Mouse (Mus musculus) testis, postnatal 14 days (tissue): Measurements from ENCODE around the gene Coro2b.

Source experiments
- DNase-seq: peaks from one replicate; pipeline ENCODE4 v3.0.0; 2021; ENCODE audit warnings: low spot score

Gene Coro2b

DNA sequence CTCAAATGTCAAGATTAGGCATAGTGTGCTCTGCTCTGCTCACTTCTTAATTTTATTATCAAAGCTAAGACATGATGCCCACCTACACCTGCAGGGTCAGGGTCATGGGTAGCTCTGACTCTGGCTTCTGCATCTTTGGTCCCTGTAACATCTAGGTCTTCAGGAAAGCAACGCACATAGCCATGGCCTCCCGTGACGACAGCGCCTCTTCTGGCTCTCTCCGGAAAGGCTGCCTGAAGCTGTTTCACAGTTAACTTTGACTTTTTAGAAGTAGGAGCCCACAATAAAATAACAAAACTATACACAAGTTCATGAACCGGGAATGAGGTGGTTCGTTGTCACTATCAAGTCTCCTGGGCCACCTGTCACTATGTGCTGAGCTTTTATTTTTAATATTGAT lies 99.4 kb downstream of the Coro2b start:
- DNase-seq = no peak

DNA sequence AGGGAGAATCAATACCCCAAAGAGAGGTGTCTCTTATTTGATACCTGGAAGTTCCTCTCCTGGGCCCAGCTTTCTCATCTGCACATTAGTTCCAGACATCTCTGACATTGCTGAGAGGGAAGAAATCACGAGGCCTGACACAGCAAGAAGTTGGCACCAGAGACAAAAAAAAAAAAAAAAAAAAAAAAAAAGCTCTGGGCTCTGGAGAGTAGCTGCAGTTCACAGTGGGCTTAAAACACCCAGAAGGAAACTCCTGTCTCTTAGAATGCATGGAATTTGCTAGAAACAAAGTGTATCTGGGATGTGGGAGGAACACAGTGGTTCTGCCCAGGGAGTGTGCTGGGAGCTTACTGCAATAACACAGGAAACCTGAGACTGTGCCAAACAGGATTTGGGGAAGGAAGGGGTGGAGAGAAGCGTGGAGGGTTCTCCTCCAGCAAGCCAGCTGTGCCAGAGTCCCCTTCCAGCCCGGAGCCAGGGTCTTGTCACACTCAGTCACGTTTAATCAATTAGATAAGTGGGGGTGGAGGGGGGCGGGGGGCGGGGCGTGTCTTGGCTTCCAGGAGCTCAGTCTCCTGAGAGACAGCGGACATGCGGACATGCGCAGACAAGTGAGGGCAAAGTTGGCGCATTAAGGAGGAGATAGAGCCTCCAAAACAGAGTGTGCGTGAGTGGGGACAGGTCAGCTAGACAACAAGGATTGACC lies 101.1 kb downstream of the Coro2b start:
- peak; percentile 81 for DNase-seq

DNA sequence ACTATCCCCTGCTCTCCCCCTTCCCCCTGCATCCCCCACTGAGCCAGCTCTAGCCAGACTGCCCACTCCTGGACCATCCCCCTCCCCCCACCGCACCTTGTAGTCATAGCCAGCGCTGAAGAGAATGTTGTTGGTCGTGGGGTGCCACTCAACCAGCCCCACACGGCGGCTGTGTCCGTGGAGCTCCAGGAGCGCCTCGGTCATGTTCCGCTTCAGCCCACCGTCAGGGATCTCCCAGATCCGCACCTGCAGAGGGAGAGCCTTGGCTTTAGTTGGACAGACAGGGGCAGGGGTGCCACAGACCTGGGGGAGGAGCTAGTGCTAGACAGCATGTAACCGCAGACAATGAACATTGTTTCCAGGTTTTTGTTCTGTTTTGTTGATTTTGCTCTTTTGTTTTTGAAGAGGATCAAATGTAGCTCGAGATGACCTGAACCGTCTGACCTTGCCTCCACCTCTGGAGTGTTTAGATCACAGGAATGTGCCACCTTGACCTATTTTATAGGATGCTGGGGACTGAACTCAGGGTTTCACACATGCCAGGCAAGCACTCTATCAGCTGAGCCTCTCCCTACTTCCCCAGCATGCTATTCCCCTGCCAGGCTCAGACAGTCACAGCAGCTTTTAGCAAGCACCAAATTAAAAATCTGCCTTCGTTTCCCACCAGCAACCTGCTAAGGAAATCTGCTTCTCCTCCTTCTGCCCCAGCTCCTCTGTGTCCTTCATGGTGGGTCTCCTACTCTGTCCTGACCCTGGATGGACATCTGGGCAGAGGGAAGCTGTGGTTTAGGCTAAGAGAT lies 104.4 kb downstream of the Coro2b start:
- DNase-seq = peak; percentile 59

DNA sequence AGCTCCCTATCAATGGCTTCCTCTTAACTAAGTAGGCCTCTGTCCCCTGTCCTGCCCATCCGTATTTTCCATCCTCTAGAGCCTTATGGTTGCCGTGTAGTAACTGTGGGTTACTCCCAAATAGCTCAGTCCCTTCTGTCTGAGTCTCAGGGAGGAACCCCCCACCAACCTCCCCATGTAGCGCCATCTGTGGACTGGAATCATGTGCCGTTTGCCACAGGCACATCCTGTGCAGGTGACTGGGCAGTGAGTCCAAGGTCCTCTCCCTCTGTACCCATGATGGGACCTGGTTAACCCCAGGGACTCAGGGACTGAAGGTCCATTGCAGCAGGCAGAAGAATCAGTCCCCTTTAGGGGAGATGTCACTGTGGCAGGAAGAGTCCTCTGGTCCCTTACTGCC lies 106.1 kb downstream of the Coro2b start:
- DNase-seq = no peak

DNA sequence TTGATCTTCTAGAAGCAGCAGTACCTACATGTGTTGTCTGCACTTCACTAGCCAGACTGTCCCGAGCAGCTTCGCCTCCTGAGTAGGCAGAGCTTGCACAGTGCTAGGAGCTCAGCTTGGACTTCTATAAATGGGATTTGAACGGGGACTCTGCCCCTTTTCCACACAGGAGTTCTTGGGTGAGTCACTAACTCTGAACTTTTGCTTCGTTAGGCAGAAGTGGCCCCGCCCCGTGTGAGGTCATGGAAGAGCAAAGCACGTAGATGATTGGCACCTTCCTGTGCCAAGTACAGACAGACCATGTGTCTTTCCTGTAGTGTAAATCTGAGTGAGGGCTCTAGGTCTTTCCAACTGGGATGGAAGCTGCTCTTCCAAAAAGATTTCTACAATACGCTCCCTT lies 109.8 kb downstream of the Coro2b start:
- DNase-seq = no peak

DNA sequence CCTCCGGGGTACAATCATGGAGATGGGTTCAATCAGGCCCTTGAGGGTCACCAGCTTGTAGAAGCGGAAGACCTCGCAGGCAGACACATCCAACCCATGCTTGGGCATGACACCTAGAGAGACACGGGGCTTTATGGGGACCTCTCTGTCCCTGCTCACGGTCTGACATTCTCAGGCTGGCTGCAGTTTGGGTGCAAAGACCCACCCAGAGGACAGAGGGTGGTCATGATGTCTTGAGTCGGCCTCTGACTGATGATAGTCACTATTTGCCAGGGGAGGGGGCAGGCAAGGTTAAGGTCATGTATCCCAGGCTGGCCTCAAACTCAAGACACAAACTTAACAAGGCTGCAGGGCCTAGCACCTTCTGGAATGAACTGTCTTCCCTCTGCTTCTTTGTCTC lies 110.3 kb downstream of the Coro2b start:
- no peak for DNase-seq

DNA sequence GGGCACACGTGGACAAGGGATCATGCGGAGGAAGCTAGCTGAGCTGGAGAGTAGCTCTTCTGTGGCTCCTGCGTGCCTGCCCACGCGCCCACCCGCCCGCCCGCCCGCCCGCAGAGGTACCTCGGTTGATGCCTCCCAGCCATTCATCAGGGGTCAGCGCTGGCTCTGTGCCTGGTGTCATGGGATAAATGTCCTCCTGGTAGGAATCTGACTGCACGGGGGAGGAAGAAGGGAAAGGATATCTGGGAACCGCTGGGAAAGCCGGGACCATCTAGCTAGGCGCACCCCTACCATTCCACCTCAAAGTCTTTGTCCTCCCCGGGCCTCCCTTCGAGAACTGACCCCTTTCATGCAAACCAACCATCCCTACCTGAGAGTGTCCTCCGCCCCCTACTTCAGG lies 110.8 kb downstream of the Coro2b start:
- no peak for DNase-seq

DNA sequence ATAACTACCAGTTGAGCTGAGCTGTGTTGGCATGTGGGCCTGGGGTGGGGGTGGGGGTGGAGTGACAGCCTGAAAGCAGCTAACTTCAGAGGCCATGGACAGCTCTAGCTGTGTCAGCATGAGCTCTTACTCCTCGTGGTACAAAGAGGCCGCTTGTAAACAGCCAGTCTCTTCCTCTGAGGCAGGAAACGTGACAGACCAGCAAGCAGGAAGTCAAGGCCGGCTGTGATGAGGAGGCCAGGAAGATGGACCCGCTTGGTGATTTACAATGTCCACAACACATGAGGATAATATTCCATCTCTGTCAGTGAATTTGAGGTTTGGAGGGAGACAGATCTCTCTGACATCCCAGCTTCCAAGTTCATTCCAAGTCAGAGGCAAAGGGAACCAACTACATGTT lies 111.6 kb downstream of the Coro2b start:
- DNase-seq = no peak

DNA sequence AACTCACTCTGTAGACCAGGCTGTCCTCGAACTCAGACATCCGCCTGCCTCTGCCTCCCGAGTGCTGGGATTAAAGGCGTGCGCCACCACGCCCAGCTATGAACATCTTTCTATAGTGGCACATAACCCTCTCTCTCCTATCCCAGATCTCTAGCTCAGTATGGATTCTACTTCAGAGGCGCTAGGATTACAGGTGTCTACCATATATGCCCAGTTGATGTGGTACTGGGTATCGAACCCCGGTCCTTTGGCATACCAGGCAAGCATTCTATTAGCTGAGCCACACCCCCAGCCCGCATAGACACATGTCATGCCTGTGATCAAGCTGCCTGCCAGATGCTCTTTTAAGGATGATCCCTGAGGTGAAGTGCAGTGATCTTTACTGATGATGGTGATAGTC lies 113.0 kb downstream of the Coro2b start:
- DNase-seq = no peak

DNA sequence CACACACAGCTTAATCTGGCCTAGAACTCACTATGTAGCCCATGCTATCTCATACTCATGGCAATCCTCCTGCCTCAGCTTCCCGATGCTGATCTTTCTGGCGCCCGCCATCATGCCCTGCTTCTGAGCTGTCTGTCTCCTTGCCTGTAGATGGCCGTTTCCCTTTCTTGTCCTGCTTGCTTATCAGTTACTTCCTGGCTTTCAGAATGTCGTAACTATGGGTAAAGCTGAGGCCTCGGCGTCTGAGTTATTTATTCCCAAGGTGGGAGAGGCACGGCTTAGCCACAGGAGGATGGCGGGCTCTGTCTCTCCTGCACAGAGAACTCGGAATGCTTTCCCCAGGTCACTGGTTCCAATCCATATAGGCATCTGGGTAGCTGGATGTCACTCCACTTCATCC lies 113.9 kb downstream of the Coro2b start:
- no peak for DNase-seq

DNA sequence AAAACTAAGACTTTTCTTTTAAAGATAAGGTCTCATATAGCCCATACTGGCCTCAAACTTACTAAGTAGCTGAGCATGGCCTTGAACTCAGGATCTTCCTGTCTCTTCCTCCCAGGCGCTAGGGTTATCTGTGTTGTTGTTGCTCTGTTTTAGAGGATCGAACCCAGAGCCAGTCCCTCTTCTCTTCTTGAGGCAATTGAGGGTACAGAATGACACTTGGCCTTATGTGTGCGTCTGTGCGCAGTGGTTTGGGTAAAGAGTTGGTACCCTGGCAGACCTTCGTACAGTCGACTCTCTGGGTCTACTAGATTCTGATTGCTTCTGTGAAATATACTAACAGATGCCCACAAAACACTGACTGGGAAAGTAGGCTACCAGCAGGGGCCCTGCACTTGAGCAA lies 114.9 kb downstream of the Coro2b start:
- no peak for DNase-seq

DNA sequence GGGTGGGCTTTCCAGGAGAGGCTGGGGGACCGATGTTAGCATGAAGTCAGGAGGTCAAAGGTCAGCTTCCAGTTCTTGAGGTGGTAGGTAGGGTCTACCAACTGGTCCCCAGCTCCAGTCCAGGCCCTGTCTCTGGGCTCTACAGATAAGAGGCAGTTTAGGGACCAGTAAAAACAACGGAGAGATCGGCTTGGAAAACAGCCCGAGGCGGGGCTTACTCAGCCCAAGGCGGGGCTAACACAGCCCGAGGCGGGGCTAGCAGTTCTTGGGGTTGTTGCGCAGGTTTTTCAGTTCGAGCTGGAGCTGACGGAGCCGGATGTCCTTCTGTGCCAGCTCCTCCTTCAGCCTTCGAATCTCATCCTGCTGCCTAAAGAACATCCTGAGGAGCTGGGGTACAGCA lies 115.8 kb downstream of the Coro2b start:
- peak; percentile 78 for DNase-seq

DNA sequence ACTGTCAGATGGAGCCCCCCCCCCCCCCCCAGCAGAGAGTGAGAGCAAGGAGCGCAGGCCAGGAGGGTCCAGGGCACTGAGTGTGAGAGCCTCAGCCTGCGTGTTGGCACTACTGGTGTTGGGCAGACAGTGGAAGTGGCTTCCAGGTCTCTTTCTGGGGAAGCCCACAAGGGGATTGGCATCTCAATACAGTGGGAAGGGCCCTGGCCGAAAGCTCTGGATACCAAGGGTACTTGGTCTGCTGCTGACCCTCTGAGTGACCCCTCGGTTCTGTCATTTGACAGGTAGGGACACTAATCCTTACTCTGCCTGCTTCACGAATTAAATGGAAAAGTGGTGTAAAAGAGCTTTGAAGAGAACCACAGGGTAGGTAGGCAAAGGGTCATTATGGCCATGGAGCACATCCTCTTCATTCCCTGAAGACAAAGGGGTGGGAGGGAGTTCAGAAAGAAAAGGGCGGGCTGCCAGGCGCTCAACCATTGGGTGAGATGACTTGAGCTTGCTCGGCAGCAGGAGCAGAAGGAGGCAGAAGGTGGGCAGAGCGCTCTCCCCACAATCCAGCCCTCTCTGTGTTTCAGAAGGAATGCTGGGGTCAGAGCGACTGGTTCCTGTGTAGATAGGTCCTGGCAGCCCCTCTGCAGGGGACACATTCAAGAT lies 116.5 kb downstream of the Coro2b start:
- DNase-seq = peak; percentile 34

DNA sequence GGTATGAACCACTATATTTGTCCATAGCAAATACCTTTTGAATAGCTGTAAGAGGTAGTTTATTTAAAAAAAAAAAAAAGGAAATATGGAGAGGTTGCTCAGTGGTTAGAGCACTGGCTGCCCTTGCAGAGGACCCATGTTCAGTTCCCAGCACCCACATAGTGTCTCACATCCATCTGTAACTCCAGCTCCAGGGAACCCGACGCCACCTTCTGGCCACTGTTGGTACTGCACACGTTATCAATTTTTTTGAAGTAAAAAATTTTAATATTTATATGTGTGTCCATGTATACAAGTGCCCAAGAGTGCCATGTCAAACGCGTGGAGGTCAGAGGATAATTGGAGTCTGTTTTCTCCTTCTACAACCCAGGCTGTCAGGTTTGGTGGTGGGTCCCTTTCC lies 118.1 kb downstream of the Coro2b start:
- DNase-seq = no peak

DNA sequence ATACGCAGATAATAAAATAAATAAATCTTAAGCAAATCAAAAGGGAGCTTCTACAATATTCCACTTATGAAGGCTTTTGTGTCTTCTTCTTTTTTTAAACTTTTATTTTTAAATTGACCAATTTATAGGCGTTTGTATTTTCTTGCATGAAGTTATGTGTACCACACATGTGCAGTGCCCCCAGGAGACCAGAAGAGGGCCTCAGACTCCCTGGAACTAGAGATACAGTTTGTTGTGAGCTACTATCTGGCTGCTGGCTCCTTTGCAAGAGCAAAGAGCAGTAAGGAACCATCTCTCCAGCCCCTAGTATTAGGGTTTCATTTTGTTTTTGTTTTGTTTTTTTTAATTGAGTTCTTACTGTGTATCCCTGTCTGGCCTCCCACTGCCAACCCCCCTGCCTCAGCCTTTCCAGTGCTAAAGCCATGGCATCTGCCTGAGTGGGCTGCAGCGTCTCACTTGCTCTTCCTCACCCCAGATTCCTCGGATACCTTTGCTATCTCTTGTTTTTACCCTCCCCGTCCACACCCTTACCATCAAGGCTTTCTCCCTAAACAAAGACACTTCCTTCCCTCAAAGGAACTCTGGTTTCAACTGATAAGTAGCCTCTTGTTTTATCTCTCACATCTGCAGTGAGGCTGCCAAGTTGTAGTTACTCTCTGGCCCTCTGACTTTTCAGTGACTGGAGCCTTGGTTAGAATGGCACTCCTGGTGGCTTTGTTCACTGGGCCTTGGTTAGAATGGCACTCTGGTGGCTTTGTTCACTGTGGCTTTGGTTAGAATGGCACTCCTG lies 129.3 kb downstream of the Coro2b start:
- DNase-seq = no peak

DNA sequence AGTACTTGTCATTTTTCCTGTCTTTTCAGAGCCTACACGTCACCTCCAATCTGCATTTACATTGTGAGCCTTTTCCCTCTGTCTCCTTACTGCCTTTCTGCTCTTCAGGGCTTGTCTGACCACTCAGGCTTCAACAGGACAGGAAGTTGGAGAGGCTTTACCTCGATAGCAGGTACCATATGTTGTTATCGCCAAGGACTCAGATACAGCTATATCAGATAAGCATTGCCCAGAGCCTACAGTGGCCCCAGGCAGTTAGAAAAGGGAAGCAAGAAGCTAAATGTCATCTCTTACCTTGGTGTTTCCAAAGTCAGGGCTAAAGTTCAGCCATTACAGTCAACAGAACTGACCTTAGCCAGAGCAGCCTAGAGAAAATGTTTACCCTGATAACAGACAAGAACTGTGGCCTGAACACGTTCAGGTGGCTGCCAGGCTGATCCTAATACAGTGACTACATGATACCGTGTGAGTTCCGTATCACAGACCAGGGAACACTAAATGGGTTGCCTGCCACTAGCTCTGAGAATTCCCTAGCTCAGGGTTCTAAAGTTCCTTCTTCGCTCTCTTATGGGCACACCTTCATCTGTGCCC lies 130.3 kb downstream of the Coro2b start:
- no peak for DNase-seq

DNA sequence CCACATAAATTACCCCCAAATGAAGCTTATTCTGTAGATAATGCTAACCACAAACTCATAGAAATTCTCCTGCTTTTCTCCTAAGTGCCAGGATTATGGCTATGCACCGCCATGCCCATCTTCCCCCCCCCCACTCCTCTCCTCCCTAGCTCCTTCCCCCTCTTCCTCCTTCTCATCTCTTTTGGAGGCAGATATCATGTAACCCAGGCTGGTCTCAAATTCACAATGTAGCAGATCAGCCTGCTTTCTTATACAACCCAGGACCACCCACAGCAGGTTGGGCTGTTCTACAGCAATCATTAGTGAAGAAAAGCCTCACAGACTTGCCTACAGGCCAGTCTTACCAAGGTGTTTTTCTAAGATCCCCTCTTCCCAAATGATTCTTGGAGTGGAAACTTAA lies 135.3 kb downstream of the Coro2b start:
- no peak for DNase-seq

DNA sequence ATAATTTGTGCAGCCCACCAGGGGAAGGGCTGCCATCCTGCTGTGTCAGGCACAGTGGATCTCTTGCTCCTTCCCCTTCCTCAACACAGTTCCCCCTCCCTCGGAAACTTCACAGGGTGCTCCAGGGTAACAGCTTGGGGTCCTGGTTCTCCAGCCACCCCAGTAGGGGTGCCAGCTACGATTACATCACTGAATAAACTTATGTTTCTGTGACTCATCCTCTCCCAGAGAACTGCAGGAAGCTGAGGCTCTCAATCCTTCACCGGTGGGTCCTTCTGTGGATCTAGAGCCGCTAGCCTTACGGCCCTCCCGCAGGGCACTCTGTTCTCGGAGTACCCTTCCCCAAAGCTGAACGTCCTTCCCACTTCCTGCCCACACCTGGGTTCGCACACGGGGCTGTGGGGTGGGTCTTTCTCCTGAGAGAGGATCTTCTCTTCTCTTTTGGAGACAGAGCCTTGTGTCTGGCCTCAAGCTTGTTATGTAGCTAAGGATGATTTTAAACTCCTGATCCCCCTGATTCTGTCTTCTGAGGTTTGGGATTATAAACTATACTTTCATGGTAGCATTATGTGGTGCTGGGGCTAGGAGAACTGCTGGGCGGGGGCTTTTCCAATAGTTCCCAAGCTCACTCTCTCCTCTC lies 136.2 kb downstream of the Coro2b start:
- no peak for DNase-seq

DNA sequence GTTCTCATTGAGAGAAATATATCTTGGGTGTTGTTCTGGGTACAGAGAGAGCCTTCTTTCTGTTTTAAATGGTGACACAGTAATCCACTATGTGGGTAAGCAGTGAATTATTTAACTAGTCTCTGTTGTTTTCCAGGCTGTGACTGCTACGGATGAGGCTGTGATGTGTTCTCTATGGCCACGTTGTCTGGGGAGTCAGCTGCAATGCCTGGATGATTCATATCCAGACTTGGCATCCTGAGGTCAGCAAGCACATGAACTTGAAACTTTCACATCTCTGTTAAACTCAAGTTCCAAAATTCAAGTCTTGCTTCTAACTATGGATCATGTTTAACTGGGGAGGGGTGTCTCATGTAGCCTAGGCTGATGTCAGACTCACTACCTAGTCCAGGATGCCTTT lies 142.7 kb downstream of the Coro2b start:
- no peak for DNase-seq

DNA sequence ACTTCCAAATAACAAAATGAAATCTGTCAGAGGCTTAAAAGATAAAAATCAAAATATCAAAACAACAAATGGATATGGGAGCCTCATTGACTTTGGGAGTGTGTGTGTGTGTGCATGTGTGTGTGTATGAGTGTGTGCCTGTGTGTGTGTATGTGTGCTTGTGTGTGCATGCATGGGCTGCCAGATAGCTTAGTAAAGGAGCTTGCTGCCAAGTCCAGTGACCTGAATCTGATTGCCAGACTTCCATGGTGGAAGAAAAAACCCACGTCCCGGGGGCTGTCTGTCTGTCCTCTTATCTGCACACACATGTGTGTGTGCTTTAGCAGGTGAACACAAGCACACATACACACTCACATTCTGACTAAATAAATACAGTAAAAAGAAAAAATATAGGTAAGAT lies 143.3 kb downstream of the Coro2b start:
- DNase-seq = no peak

DNA sequence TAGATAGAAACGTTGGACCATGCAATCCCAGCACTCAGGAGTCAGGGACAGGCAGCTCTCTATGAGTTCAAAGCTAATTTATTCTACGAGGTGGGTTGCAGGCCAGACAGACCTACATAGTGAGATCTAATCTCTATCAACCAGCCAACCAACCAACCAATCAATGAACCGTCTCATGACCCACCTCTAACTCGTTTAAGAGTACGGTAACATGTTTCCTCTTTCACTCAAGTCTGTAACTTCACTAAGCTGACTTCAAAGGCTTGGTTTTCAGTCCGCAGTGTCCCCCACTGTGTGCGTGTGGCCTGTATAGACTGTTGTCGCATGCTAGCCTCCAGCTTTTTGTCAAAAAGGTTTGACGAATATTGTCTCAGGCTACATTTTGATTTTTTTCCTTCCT lies 147.1 kb downstream of the Coro2b start:
- DNase-seq = no peak
